ENCODE assay signal across 17 mouse cellular contexts in the genomic region with DNA sequence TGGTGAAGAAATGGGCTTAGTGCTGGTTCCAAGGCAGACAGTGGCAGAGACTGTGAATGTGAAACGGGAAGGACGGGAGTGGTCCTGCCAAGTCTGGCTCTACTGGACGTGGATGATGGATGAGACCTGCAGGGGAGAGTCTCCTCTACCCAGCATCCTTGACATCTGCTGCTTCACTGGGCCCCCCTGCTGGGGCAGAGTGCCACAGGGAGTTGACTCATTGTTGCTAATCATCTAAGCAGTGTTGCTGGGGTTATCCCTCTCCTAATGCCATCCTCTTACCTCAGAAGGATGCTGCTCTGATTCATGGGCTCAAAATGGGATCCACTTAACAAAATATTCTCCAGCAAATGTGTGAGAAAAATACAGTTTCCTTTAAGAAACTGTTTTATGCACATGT.
A peak's percentile ranks its signal among the peaks of the same experiment; 100 is the strongest.
DNase-seq lines count a peak whose midpoint lies in the region; ATAC-seq and TF ChIP-seq lines count a peak whose summit lies in the region.
"Had no signal": no experiment of that assay in that cellular context is flagged by ENCODE, and none has a peak within 500 bp of the region (broad histone marks: within the 10 kb centered on the region; RNA-seq: fewer than 3 reads in every experiment).

No protein-coding gene starts in this region.

- no peak overlapping the region for H3K4me2 ChIP-seq in midbrain, postnatal 0 days (ENCODE audit: low read depth, low read length, poor library complexity, severe bottlenecking)
- no peak overlapping the region for H3K4me2 ChIP-seq in forebrain, embryonic 11.5 days (ENCODE audit: low read depth, low read length, severe bottlenecking)
- H3K4me2 ChIP-seq in liver, embryonic 12.5 days: no peak overlapping the region
- H3K4me2 ChIP-seq: hindbrain, embryonic 14.5 days; stomach, embryonic 15.5 days had no signal

- no peak overlapping the region for H3K27ac ChIP-seq in midbrain, postnatal 0 days (ENCODE audit: low read depth, low read length)
- H3K27ac ChIP-seq in forebrain, embryonic 11.5 days (ENCODE audit: low read depth, low read length): no peak overlapping the region
- H3K27ac ChIP-seq in liver, embryonic 12.5 days: no peak overlapping the region
- H3K27ac ChIP-seq: hindbrain, embryonic 14.5 days; liver, embryonic 14.5 days; stomach, embryonic 15.5 days had no signal

- TF ChIP-seq CTCF in midbrain, postnatal 0 days (IDR thresholded peaks at IDR 0.05): no peak

- H3K4me1 ChIP-seq in midbrain, postnatal 0 days (ENCODE audit: insufficient read depth, low read length): no peaks in the 10 kb centered on the region
- no peaks in the 10 kb centered on the region for H3K4me1 ChIP-seq in forebrain, embryonic 11.5 days (replicated peaks; ENCODE audit: control insufficient read depth, insufficient read depth, low read length)
- no peaks in the 10 kb centered on the region for H3K4me1 ChIP-seq in liver, embryonic 12.5 days
- H3K4me1 ChIP-seq: stomach, embryonic 15.5 days had no signal

- 53% methylated on average over 3 of the region's 3 CpGs for WGBS in midbrain, postnatal 0 days
- 65% methylated on average over 3 of the region's 3 CpGs for WGBS in forebrain, embryonic 11.5 days
- WGBS in liver, embryonic 12.5 days (ENCODE audit: insufficient replicate concordance): 56% methylated on average over 3 of the region's 3 CpGs

- DNase-seq in left cerebral cortex, postnatal 4 days: peak; percentile 10
- DNase-seq in left cerebral cortex, postnatal 14 days (ENCODE audit: low spot score in 2 of 2): no peak
- peak; percentile 35 to 47 for DNase-seq in adrenal gland, adult 18-20 months (ENCODE audit: low spot score in 2 of 2)
- peak; percentile 51 for DNase-seq in cerebellum, adult 9-10 months
- DNase-seq in retina, postnatal 1 day: peak; percentile 26
- DNase-seq in midbrain, postnatal 0 days (ENCODE audit: low spot score): no peak
- no peak for DNase-seq in forebrain, embryonic 11.5 days (ENCODE audit: low spot score)
- DNase-seq: gastrocnemius, postnatal 10 days; kidney, adult 18-20 months; kidney, postnatal 25 days; lung, postnatal 14 days had no signal

- H3K4me3 ChIP-seq in midbrain, postnatal 0 days (ENCODE audit: low read depth, low read length): no peak overlapping the region
- no peak overlapping the region for H3K4me3 ChIP-seq in forebrain, embryonic 11.5 days (ENCODE audit: low read depth, low read length)
- no peak overlapping the region for H3K4me3 ChIP-seq in liver, embryonic 12.5 days
- H3K4me3 ChIP-seq: stomach, embryonic 15.5 days had no signal

- intact Hi-C loops in left cerebral cortex, postnatal 4 days (cut with DNase I): no loop called here
- intact Hi-C loops in left cerebral cortex, postnatal 14 days (cut with DNase I): no loop called here

- no peak overlapping the region for H3K9ac ChIP-seq in midbrain, postnatal 0 days (replicated peaks; ENCODE audit: low read length, poor library complexity, severe bottlenecking)
- no peak overlapping the region for H3K9ac ChIP-seq in forebrain, embryonic 11.5 days (ENCODE audit: low read length)
- no peak overlapping the region for H3K9ac ChIP-seq in liver, embryonic 12.5 days
- H3K9ac ChIP-seq: hindbrain, embryonic 14.5 days; liver, embryonic 14.5 days; stomach, embryonic 15.5 days had no signal

- no peaks in the 10 kb centered on the region for H3K9me3 ChIP-seq in midbrain, postnatal 0 days (ENCODE audit: low read length)
- H3K9me3 ChIP-seq in forebrain, embryonic 11.5 days (ENCODE audit: control insufficient read depth, low read length): no peaks in the 10 kb centered on the region
- no peaks in the 10 kb centered on the region for H3K9me3 ChIP-seq in liver, embryonic 12.5 days (replicated peaks)
- H3K9me3 ChIP-seq: G1E; stomach, embryonic 15.5 days had no signal

- no peaks in the 10 kb centered on the region for H3K36me3 ChIP-seq in midbrain, postnatal 0 days (ENCODE audit: insufficient read depth, low read length)
- no peaks in the 10 kb centered on the region for H3K36me3 ChIP-seq in forebrain, embryonic 11.5 days (ENCODE audit: control insufficient read depth, insufficient read depth, low read length)
- no peaks in the 10 kb centered on the region for H3K36me3 ChIP-seq in liver, embryonic 12.5 days
- H3K36me3 ChIP-seq: stomach, embryonic 15.5 days had no signal

- ATAC-seq in midbrain, postnatal 0 days (ENCODE audit: low FRiP score): no peak
- no peak for ATAC-seq in forebrain, embryonic 11.5 days (replicated peaks; ENCODE audit: low FRiP score)
- no peak for ATAC-seq in liver, embryonic 12.5 days
- ATAC-seq: forebrain, embryonic 16.5 days had no signal

- no peaks in the 10 kb centered on the region for H3K27me3 ChIP-seq in midbrain, postnatal 0 days (ENCODE audit: insufficient read depth, low read length)
- H3K27me3 ChIP-seq in forebrain, embryonic 11.5 days (ENCODE audit: control insufficient read depth, insufficient read depth, low read length): no peaks in the 10 kb centered on the region
- peaks cover 17% of the 10 kb centered on the region for H3K27me3 ChIP-seq in liver, embryonic 12.5 days (replicated peaks)
- H3K27me3 ChIP-seq: stomach, embryonic 15.5 days had no signal

Comparison
In these comparisons a context has a peak if more than half of its experiments do, and no peak if none do; other contexts are left out.
1. DNase-seq: peak in left cerebral cortex, postnatal 4 days (single experiment), adrenal gland, adult 18-20 months (2 of 2), cerebellum, adult 9-10 months (single experiment) and retina, postnatal 1 day (single experiment); none in left cerebral cortex, postnatal 14 days (0 of 2), midbrain, postnatal 0 days (single experiment) and forebrain, embryonic 11.5 days (single experiment).